In genomic region chr10:113593436-113593835, GRCm38 (mm10) we compare ENCODE assay signal across 25 mouse cellular contexts.
DNase-seq lines count a peak whose midpoint lies in the region; ATAC-seq lines count a peak whose summit lies in the region.
"Had no signal": no experiment of that assay in that cellular context is flagged by ENCODE, and none has a peak within 500 bp of the region (broad histone marks: within the 10 kb centered on the region; RNA-seq: fewer than 3 reads in every experiment).

No protein-coding gene starts in this region.

- peak; percentile 39 for DNase-seq in ES-CJ7 (ENCODE audit: low read depth, low spot score)
- DNase-seq in R1 (ENCODE audit: low read depth, low spot score): peak; percentile 57
- peak; percentile 2 for DNase-seq in forelimb bud, embryonic 11.5 days (ENCODE audit: low read depth, low spot score)
- no peak for DNase-seq in retina, embryonic 14.5 days (ENCODE audit: low spot score)
- no peak for DNase-seq in lung, postnatal 36 days
- DNase-seq: adrenal gland, postnatal 10 days; adrenal gland, postnatal 36 days; cerebellum, adult 18-20 months; cerebellum, adult 9-10 months; cerebellum, postnatal 14 days; gastrocnemius, postnatal 10 days; gastrocnemius, postnatal 36 days; heart, adult 11 months; heart, postnatal 14 days; heart, postnatal 4 days had no signal

- no peaks in the 10 kb centered on the region for H3K9me3 ChIP-seq in forebrain, embryonic 15.5 days
- H3K9me3 ChIP-seq: embryonic facial prominence, embryonic 12.5 days; embryonic facial prominence, embryonic 15.5 days; heart, embryonic 13.5 days had no signal

- no peaks in the 10 kb centered on the region for H3K27me3 ChIP-seq in forebrain, embryonic 15.5 days
- H3K27me3 ChIP-seq: embryonic facial prominence, embryonic 12.5 days; embryonic facial prominence, embryonic 15.5 days; heart, embryonic 13.5 days had no signal

- no peaks in the 10 kb centered on the region for H3K4me1 ChIP-seq in forebrain, embryonic 15.5 days
- H3K4me1 ChIP-seq: embryonic facial prominence, embryonic 12.5 days; embryonic facial prominence, embryonic 15.5 days; heart, embryonic 13.5 days had no signal

- H3K4me2 ChIP-seq in forebrain, embryonic 15.5 days (replicated peaks): no peak overlapping the region
- H3K4me2 ChIP-seq: embryonic facial prominence, embryonic 12.5 days; embryonic facial prominence, embryonic 15.5 days; heart, embryonic 13.5 days; hindbrain, embryonic 14.5 days had no signal

- no peaks in the 10 kb centered on the region for H3K36me3 ChIP-seq in forebrain, embryonic 15.5 days
- H3K36me3 ChIP-seq: embryonic facial prominence, embryonic 12.5 days; embryonic facial prominence, embryonic 15.5 days; heart, embryonic 13.5 days had no signal

- H3K27ac ChIP-seq in forebrain, embryonic 15.5 days (replicated peaks): no peak overlapping the region
- H3K27ac ChIP-seq: embryonic facial prominence, embryonic 12.5 days; embryonic facial prominence, embryonic 15.5 days; heart, embryonic 13.5 days; hindbrain, embryonic 14.5 days; hindbrain, postnatal 0 days had no signal

- ATAC-seq in forebrain, embryonic 15.5 days (replicated peaks): no peak
- ATAC-seq: CD4-positive, CD25-positive, alpha-beta regulatory T cell, adult 4 months; forebrain, embryonic 14.5 days; hindbrain, postnatal 0 days; inflammation-experienced regulatory T-cells, adult 6 months; intestine, postnatal 0 days had no signal

- no peak overlapping the region for H3K4me3 ChIP-seq in forebrain, embryonic 15.5 days
- H3K4me3 ChIP-seq: embryonic facial prominence, embryonic 12.5 days; embryonic facial prominence, embryonic 15.5 days; heart, embryonic 13.5 days had no signal

- no peak overlapping the region for H3K9ac ChIP-seq in forebrain, embryonic 15.5 days (replicated peaks)
- H3K9ac ChIP-seq: embryonic facial prominence, embryonic 12.5 days; embryonic facial prominence, embryonic 15.5 days; heart, embryonic 13.5 days; hindbrain, embryonic 14.5 days had no signal

- 62% methylated on average over 3 of the region's 3 CpGs for WGBS in forebrain, embryonic 15.5 days

Comparison
In these comparisons a context has a peak if more than half of its experiments do, and no peak if none do; other contexts are left out.
1. DNase-seq: peak in ES-CJ7 (single experiment), R1 (single experiment) and forelimb bud, embryonic 11.5 days (single experiment); none in retina, embryonic 14.5 days (single experiment) and lung, postnatal 36 days (single experiment).